Mouse (Mus musculus) left cerebral cortex, adult 2 months (tissue): Measurements from ENCODE around the gene Rbm19. TPM values are rescaled to one million over a fixed set of nuclear protein-coding genes. Genes with fewer than 3 reads are reported as not detected.

Experiments used
- DNase-seq, 2 experiments: peaks; one replicate each; pipeline ENCODE4 v3.0.0; 2021 to 2022; ENCODE audit warnings: low spot score in 2 of 2, mixed read lengths in 1 of 2; ENCODE audit errors: extremely low spot score in 1 of 2
- H3K27ac ChIP-seq: fragments of 200-600 bp; 2 replicates; pipeline ENCODE4 v1.8.1; 2022
- H3K4me3 ChIP-seq: fragments of 200-600 bp; 2 replicates; pipeline ENCODE4 v1.8.1; 2022
- CTCF ChIP-seq: fragments of 200-600 bp; IDR thresholded peaks from 2 replicates; pipeline ENCODE4 v1.8.1; 2022; ENCODE audit warnings: antibody characterized with exemption, mild to moderate bottlenecking, moderate library complexity
- intact Hi-C: fragments of 180-260 bp; cut with DNase I; formaldehyde crosslinking; loops from one replicate; pipeline ENCODE4 v1.15.1; 2025
- total RNA-seq, 2 experiments: library from RNA; stranded (reverse); gene quantifications; 2 replicates each; pipeline ENCODE4 v1.2.3; 2021

Gene Rbm19
- total RNA-seq, 2 experiments from 2014 or later, result 19.7 to 21.9 TPM

DNA sequence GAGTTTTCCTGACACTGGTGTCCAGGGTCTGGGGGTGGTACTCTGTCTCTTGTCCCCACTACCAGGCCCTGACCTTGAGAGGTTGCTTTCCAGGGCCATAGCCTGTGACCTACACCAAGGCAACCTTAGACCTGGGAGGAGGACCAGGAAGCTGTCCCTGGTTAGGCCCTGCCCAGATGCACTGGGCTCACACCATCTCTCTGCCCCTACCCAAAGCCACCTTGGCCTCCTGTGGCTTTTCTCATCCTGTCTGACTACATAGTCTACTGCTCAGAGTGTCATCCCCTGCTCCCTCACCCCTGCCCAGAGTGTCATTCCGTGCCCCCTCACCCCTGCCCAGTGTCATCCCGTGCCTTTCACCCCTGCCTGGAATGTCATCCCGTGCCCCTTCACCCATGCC, 19.6 kb downstream of the Rbm19 start:
- H3K27ac ChIP-seq, result no peak overlapping the region
- TF ChIP-seq CTCF, result no peak

DNA sequence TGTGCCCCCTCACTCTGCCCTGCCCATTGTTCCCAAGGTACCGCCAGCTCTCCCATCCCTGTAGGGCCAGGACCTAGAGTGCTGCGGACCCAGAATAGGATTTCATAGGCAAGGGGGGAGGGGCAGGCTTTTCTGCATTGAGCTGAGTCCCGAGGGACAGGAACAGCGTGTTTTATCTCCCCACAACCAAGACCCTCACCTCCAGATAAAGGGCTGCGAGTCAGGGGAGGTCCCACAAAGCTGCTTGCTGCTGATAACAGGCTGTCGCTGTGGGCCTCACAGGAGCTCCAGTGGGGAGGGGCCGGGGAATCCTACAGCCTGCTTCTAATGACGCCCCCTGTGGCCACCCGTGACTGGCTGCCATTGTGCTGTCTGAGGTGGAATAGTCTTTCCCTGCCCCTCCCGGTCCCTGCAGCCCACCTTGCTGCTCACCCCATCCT, 20.0 kb downstream of the Rbm19 start:
- Histone ChIP-seq H3K27ac (no peak overlapping the region), H3K4me3 (no peak overlapping the region)
- no peak for DNase-seq
- TF ChIP-seq CTCF, result no peak
- intact Hi-C loops, result loop anchor here (10.0 kb wide), 1 partner anchor 469 kb away; no protein-coding TSS in a partner anchor

More for the DNA sequence above, 19.6 kb downstream of the Rbm19 start:
- H3K4me3 ChIP-seq, result no peak overlapping the region
- intact Hi-C loops, result loop anchor here (10.0 kb wide), 1 partner anchor 469 kb away; no protein-coding TSS in a partner anchor
- no peak for DNase-seq

- Histone ChIP-seq H3K4me3 (no peak overlapping the region), H3K27ac (no peak overlapping the region)
- no peak for TF ChIP-seq CTCF
- DNase-seq, result no peak
- intact Hi-C loops, result loop anchor here (10.0 kb wide), 1 partner anchor 468 kb away; no protein-coding TSS in a partner anchor
Observed at GRCm38 (mm10) chr5:120137038-120137437, 20.8 kb downstream of the Rbm19 start.

GRCm38 (mm10) chr5:120137846-120138245, 21.6 kb downstream of the Rbm19 start:
- intact Hi-C loops, result loop anchor here (10.0 kb wide), 1 partner anchor 467 kb away; no protein-coding TSS in a partner anchor
- TF ChIP-seq CTCF, result no peak
- H3K4me3 ChIP-seq, result no peak overlapping the region
- no peak for DNase-seq
- no peak overlapping the region for H3K27ac ChIP-seq

GRCm38 (mm10) chr5:120138406-120138805, 22.1 kb downstream of the Rbm19 start:
- intact Hi-C loops, result loop anchor here (10.0 kb wide), 1 partner anchor 466 kb away; no protein-coding TSS in a partner anchor
- DNase-seq, result no peak
- no peak for TF ChIP-seq CTCF
- Histone ChIP-seq H3K27ac (no peak overlapping the region), H3K4me3 (no peak overlapping the region)

GRCm38 (mm10) chr5:120139224-120139623, 23.0 kb downstream of the Rbm19 start:
- Histone ChIP-seq H3K27ac (no peak overlapping the region), H3K4me3 (no peak overlapping the region)
- DNase-seq, result no peak
- intact Hi-C loops, result loop anchor here (10.0 kb wide), 1 partner anchor 466 kb away; no protein-coding TSS in a partner anchor
- no peak for TF ChIP-seq CTCF

DNA sequence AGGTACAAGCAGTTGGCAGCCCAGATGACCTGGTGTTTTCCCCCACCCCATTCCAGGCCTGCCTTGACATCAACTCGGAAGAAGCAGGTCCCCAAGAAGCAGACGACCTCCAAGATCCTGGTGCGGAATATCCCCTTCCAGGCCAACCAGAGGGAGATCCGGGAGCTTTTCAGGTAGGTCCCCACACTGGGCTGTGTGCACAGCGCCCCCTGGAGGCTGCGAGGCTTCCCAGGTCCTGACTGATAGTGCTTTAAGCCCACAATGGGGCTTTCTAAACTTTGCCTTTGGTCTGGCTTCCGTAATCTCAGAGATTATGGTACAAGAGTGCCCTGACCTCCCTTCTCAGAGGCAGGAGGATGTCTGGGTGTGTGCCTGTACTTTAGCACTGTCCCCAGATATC, 27.7 kb downstream of the Rbm19 start:
- TF ChIP-seq CTCF, result peak; percentile 60

DNA sequence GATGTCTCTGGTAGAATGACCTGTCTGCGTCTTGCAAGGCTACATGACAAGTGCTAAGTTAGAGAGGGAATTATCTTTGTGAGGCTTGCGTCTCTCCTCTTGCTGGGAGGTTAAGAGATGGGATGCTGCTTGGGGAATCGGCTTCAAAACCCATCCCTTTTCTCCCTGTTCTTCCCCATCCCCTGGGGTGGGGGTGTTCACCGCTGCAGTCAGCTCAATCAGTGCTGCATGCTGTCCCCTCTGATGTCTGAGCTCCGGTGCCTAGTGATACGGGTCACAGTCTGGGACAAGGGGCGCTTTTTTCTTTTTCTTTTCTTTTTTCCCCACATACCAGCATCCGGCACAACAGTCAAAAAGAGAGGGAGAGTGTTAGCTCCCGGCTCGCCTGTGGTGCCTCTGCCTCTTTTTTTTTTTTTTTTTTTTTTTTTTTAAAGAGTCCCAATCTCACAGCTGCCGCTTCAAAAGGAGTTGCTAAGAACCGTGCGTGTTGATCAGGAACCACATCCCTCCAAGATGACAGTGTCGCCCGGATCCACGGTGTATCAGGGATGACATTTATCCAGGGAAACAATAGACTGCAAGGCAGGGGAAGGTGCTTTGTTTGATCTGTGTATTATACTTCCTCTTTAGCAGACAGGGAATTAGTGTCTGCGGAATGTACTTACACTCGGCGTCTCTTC, 29.2 kb downstream of the Rbm19 start:
- no peak for DNase-seq
- intact Hi-C loops, result loop anchor here (1.0 to 2.0 kb wide), 3 partner anchors 66 to 312 kb away; no protein-coding TSS in a partner anchor
- no peak overlapping the region for H3K27ac ChIP-seq
- H3K4me3 ChIP-seq, result no peak overlapping the region
- TF ChIP-seq CTCF, result no peak

More for the DNA sequence above, 27.7 kb downstream of the Rbm19 start:
- DNase-seq, result no peak
- intact Hi-C loops, result no loop called here
- H3K27ac ChIP-seq, result no peak overlapping the region
- no peak overlapping the region for H3K4me3 ChIP-seq

- no peak overlapping the region for H3K27ac ChIP-seq
- H3K4me3 ChIP-seq, result no peak overlapping the region
- TF ChIP-seq CTCF, result peak; percentile 80
Observed at GRCm38 (mm10) chr5:120146051-120146385, 29.8 kb downstream of the Rbm19 start.

DNA sequence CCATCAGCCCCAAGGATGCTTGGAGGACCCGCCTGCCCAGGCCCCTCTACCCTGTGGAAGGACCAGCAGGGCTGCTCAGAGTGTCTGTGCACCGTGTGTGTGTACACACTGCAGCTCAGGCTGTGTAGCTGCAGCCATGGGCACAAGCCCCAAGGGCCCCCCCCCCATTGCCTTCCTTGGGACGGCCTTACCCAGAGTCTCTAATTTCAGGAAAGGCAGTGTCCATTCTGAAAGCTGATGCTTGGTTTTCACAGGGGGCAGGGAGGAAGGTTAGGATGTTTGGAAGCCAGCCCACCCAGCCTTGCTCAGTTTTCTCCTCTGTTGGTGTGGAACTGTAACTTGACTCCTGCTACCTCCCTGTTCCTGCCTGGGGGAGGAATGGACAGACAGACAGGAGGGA, 30.6 kb downstream of the Rbm19 start:
- no peak overlapping the region for H3K27ac ChIP-seq
- TF ChIP-seq CTCF, result no peak
- intact Hi-C loops, result loop anchor here (1.0 to 2.0 kb wide), 3 partner anchors 64 to 310 kb away; no protein-coding TSS in a partner anchor
- DNase-seq, result no peak
- H3K4me3 ChIP-seq, result no peak overlapping the region

More at GRCm38 (mm10) chr5:120146051-120146385, 29.8 kb downstream of the Rbm19 start:
- DNase-seq, result peak; percentile 59 to 63
- intact Hi-C loops, result loop anchor here (1.0 to 2.0 kb wide), 3 partner anchors 65 to 311 kb away; no protein-coding TSS in a partner anchor

DNA sequence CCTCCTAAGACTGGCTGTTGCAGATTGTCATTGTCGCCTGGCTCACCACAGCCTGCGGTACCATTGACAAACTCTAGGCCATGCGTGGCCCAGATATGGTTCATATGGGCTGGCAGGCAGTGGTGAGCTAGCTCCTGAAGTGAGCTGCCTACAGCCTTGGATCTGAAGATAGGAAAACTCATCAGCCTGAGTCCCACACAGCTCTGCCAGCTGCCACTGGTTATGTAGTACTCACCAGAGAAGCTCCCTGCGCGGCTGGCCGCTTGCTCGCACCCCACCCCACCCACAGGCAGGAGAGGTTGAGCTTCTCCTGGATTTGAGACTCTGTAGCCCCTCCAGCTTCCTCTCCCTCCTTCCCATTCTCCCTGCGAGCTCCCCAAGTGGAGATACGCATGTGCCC, 32.0 kb downstream of the Rbm19 start:
- intact Hi-C loops, result no loop called here
- peak in 1 of 2 experiments; percentile 41 for DNase-seq
- H3K4me3 ChIP-seq, result no peak overlapping the region
- peak; percentile 32 for TF ChIP-seq CTCF
- no peak overlapping the region for H3K27ac ChIP-seq

DNA sequence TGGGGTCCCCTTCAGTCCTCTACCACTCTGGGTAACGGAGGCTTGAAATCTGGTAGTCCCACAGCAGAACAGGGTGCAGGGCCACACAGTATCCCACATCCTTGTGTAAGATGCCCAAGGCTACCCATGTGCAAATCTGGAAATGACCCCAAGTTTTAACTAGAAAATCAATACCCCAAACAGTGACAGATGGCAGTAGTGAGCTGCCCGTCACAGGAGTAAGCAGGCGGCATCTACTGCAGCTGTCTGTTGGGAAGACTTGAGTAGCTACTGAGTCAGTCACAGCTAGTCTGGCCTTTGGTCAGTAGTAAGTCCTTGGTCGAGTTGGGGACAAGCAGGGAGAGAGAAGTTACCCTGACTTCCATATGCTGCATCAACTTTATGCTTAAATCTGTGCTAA, 34.9 kb downstream of the Rbm19 start:
- intact Hi-C loops, result no loop called here
- no peak overlapping the region for H3K4me3 ChIP-seq
- peak; percentile 43 for TF ChIP-seq CTCF
- DNase-seq, result no peak
- no peak overlapping the region for H3K27ac ChIP-seq
